Mouse (Mus musculus) left cerebral cortex, postnatal 10 days (tissue): ENCODE results near the gene Ppp1r9a. TPM values are rescaled to one million over a fixed set of nuclear protein-coding genes. Genes with fewer than 3 reads are reported as not detected.
A peak's percentile ranks its signal among the peaks of the same experiment; 100 is the strongest.

Source experiments
- DNase-seq, 2 experiments: peaks; one replicate each; pipeline ENCODE4 v3.0.0; 2021 to 2022; ENCODE audit warnings: low spot score in 2 of 2, mixed read lengths in 1 of 2; ENCODE audit errors: extremely low spot score in 1 of 2
- intact Hi-C: fragments of 180-260 bp; cut with DNase I; formaldehyde crosslinking; loops from one replicate; pipeline ENCODE4 v1.15.1; 2025
- total RNA-seq, 2 experiments: library from RNA; stranded (reverse); gene quantifications; 2 replicates each; pipeline ENCODE4 v1.2.3; 2021

Ppp1r9a gene
- total RNA-seq, 2 experiments from 2014 or later, result 123 to 128 TPM

DNA sequence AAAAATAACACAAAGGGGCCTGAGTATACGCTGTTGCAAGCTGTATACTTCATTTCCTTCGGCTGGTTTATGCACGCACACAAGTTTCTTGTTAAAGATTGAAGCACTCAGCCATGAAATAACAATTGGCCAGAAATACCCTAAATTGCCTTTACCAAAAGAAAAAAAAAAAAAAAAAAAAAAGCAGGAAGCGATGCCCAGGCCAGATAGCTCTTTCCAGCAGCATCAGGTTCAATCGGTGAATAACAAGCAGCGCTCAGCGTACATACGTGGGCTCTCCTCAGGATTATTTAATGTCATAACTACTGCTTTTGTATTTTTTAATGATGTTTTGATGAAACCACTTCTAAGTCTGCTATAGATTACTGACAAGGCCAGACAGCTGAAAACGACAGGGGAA, 262.1 kb downstream of the Ppp1r9a start:
- DNase-seq, result no peak
- intact Hi-C loops, result no loop called here

DNA sequence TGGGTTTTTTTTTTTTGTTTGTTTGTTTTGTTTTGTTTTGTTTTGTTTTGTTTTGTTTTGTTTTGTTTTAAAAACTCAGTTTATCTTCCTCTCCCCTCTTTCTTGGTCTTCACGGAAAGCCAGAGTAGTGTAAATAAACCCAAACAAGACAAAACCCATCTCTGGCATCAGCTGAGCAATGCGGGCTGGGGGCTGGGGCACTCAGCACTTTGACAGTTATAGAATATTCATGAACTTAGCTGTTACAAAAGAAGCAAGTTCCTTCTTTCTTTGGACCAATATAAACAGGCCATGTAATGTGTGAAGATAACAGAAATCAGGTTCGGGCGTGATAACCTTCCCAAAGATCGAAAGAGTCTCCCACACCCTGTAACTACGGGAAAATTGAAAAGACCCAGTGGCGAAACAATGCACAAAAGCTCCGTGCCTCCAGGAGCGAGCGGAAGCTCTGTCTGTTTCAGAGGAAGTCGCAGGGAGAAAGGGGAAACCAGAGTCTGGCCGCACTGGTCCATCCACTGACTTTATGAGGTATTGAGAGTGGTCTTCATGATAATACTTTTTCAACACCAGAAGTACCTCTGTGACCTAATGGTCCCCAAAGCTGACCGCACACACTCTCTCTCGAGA, 264.4 kb downstream of the Ppp1r9a start:
- peak in 1 of 2 experiments; percentile 54 for DNase-seq
- intact Hi-C loops, result no loop called here

DNA sequence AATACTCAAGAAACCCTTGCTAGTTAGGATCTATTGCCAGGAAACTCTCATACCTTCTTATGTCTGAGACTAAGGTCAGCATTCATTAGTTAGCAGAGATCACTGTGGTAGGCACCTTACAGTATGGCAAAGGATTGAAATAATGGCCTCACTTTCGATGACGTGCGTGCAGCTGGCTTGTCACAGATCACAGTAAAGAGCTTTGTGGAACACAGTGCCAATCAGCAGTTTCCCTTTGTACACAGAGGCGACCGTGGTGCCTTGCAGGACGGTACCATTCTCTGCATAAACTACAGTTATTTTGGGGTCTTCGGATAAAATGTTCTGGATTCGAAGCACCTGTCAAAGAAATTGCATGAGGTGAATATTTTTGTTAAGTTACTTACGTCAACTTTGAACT, 265.4 kb downstream of the Ppp1r9a start:
- intact Hi-C loops, result no loop called here
- DNase-seq, result no peak

DNA sequence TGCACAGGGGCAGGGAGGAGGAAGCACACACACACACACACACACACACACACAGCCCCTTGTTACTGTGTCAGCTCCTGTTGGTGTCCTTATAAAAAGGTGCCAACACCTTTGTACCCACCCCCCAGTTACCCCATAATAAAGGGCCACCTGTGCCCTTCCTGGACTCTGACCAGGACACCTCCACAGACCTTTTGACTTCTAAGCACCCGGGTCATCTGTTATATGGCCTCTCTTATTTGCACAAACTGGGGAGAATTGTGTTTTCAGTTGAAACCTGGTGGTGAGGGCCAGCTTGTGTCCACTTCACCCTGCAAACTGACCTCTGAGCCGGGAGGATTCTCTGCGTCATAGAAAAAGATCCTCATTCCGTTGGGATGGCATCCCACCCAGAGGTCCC, 268.7 kb downstream of the Ppp1r9a start:
- no peak for DNase-seq
- intact Hi-C loops, result no loop called here

DNA sequence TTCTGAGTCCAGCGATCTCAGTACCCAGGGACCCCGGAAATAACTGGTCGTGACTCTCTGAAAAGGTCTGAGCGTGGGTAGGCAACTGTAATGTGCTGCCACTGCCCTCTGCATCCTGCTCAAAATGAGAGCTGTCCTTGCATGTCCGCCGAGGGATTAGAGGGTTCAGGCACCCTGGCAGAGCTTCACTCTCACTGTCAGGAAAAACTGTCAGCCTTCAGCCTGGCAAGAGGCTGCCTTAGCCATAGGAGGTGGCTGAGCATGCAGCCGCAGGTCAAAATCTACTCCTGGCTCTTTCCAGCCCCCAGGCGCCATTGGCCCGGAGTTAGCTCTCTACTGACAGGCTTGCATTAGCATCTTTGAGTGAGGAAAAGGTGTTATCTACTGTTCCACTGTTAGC, 269.9 kb downstream of the Ppp1r9a start:
- no peak for DNase-seq
- intact Hi-C loops, result no loop called here

DNA sequence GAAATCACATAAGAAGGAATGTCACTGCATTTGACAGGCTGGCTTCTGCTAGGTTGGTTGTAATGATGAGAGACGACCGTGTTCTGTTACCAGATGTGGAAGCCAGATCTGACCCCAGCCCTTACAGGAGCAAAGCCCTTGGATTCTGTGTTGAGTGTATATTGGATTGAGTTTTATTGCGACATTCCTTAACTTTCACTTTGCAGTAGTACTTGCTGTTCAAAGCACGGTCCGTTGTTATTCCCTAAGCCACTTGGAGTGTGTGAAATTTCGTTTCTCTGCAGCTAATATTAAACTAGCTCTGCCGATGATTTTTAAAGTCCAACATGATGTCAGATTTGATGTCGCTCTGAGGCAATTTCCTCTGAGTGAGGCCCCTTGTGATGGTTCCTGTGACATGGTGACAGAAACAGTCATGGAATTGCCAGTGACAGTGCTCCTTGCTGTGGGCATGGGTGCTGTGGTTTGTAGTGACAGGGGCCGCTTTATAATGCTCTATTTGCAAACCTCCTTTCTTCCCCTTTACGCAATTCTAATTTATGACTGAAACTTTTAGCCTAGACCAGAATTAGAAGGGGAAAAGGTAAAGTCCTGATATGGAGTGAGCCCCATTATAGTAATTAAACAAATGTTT, 271.6 kb downstream of the Ppp1r9a start:
- DNase-seq, result no peak
- intact Hi-C loops, result no loop called here

DNA sequence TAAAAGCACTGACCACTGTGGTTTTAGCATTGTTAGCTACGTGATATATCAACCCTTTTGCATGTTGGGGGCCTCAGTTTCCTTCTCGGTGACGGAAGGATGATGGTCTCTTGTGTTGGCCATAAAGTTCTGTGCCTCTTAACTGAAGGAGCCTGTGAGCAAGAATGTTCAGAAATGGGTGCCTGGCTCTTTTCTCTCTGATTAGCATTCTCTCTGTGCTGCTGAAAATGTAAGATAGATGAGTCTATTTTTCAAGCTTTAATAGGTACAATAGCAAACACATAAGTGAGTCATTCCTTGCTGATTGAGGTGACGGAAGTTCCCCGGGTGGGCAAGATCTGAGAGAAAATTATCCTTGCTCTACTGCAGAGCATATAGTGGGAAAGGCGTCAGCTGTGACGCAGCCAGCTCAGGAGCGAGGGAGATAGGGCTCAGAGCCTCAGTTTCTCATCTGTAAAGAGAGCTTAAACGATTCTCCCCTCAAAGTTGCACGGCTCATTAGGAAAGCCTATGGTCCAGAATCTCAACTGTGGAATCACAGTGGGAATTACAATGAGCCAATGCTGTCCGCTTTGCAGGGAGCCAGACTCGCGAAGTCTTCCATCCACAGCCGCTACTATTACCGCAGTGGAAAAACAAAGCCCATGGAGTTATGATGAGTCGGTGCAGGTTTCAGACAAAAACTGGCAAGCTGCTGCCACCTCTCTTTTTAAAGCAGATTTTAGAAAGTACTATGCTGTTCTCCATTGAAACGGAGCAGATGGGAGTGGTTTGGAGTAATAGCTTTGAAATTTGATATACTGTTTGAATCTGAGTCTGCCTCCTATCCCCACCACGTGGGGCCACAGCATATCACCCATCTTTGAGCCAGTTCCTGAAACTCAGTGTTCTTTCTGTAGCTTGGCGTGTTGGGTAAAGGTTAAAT, 275.5 kb downstream of the Ppp1r9a start:
- DNase-seq, result no peak
- intact Hi-C loops, result no loop called here

DNA sequence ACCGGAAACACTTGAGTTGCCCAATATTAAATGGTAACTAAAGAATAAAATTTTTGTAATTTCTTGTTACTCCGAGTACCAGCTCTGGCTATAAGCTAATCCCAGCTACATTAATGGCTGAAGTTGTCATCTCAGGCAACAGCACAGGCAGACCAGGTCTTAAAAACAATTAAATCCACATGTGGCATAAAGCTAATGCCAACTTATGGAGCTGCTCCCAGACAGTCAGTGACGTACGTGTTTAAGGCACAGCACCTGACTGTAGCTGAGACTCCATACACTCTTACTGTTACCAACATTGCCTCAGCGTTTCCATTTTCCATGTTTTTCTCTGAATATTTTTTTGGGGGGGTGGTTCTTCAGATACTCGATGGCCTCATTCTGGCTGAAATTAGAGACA, 276.5 kb downstream of the Ppp1r9a start:
- DNase-seq, result no peak
- intact Hi-C loops, result no loop called here

DNA sequence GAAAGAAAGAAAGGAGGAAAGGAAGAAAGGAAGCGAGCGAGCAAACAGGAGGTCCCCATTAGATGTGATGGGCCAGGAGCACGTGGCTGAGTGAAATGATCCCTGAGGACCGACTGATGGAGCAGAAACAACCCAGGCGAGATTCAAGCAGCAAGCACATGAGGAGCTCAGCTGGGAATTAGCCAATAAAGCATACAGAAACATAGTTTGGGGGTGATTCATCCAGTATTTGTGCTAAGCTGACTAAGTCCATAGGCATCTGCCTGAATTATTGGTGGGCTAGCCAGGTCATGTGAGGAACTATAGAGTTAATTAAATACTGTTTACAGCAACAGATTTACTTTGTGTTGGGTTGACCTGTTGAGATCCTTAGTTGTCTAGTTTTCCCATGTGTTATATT, 277.9 kb downstream of the Ppp1r9a start:
- intact Hi-C loops, result no loop called here
- DNase-seq, result no peak

DNA sequence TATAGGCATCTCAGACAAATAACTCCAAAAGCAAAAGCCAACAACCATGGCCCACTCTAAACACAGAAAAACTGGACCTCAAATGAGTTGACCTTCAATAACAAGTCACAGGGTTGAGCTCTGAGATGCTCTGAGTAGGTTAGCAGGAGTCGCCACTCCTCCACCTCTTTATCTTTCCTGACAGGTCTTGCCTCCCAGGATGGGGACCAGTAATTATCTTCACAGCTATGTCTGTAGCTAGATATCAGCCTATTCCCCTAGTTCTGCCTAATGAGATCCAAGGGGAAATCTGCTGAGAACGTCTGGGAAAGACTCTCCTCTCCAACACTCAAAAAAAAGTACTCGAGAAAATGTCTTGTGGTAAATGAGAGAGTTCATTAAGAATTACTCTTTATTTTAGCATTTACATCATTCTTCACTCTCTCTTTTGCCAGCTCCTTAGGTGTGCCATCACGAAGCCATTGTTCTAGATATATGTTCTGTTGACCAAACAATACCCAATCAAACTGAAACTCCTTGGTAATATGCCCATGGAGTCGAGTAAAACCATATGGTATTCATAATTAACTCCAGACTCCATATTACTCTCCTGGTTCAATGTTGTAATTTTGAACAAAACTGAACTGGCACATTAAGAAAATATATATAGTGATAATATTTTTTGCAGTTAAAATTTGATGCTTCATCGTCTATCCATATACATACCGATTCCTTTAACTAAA, 283.7 kb downstream of the Ppp1r9a start:
- no peak for DNase-seq
- intact Hi-C loops, result no loop called here

DNA sequence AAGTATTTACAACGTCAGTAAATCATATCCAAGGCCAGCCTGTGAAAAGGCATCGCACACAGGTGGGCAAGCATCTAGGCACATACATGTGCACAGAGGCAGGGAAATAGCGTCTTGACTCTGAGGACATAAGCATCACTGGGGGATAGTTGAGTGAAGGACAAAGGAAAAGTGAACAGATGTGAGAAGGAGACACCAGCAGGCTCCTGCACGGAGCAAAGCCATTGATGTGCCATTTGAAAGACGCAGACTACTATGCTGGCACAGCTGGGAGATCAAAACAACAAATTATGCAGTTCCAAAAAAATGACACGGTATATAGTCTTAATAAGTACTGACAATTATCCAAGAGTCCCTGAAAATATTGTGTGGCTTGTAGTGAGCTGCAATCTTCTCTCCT, 284.9 kb downstream of the Ppp1r9a start:
- intact Hi-C loops, result no loop called here
- DNase-seq, result no peak

DNA sequence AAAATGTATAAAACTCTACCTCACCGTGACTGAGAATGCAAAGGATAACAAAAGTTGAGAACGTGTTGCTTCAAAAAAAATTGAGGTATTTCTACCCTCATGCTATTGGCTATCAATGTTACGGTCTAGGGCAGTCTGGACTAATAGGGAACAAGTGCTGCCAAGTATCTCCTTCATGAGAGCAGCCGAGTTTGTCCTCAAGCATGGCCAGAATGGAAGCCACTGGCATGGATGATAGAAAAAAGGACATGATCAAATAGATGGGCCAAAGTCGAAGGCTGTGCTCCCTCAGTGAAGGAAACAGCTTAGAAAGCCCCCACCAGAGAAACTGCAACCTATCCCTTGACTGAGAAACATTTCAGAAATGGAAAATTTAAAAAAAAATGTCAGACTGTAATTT, 285.3 kb downstream of the Ppp1r9a start:
- DNase-seq, result no peak
- intact Hi-C loops, result no loop called here

DNA sequence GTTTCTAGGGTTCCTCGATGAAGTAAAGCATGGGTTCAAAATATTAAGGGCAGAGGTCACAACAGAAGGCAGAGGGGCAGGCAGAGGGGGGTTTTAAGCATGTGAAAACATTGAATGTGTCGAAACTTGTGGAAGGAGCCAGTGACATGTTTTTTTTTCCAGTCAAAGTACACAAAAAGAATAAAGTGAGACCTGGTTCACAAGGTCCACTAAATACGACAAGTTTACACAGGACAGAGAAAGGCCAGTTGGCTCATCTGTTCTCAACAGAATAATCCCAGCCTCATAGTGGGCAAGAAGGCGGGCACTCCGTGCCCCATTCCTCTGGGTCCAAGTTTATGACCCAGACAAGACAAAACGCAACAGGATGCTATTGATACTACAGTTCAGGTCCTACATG, 286.2 kb downstream of the Ppp1r9a start:
- no peak for DNase-seq
- intact Hi-C loops, result no loop called here

DNA sequence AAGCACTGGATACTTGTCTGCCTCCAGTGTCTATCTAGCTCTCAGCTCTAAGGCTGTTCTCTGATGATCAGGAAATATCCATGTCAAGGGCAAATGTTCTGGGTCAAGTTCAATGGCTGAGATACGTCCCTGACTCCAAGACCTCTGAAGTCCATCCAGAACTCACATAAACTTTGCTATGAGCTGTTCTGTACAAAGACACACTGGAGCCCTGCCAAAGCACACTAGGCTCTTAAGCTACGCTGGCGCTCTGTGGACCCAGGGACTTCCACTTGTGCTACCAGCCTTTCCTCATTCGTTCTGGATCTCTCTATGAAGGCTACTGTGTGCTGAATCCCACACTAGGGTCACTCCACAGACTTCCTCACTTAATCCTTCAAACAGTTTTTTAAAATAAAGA, 286.8 kb downstream of the Ppp1r9a start:
- intact Hi-C loops, result no loop called here

DNA sequence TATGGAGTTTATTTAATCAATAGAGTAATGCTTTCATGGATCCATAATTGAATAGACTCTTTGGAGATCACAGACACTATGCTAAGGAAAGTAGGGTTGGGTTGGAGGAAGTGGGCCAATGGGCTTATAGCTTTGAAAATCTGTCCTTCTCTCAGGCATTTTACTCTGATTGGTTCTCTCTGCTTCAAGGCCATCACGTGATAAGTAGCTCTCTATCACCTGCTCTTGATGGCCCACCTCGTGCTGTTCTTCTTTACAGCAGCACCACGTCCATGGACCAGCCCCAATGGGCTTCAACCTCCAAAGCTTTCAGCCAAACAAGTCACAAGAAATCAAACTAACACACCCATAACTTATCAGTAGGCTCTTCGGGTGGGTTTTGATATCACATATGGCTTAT, 288.0 kb downstream of the Ppp1r9a start:
- intact Hi-C loops, result no loop called here
- no peak for DNase-seq

More for the DNA sequence above, 286.8 kb downstream of the Ppp1r9a start:
- peak in 1 of 2 experiments; percentile 46 for DNase-seq

DNA sequence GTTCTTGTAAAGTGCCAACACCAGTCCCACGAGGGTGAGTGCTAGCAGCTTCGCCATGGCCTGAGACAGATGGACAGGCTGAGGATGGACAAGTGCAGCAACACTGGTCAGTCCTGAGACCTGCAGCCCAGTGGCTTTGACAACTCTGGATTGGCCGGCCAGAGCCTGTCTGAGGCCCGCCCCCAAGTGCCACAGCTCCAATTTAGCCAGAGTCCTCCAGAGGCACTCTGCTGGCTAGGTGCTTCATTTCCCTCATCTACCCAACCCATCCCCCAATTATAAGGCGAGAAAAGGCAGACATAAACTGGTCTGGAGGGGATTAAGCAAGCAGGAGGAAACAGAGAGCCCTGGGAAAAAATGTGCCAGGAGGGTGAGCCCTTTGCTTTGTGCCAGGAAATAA, 291.0 kb downstream of the Ppp1r9a start, which contains the start of gene Pon1:
TSS of gene Pon1 (minus strand) at position 254 of the 400 bp plus-strand sequence.
- intact Hi-C loops, result no loop called here
- no peak for DNase-seq

DNA sequence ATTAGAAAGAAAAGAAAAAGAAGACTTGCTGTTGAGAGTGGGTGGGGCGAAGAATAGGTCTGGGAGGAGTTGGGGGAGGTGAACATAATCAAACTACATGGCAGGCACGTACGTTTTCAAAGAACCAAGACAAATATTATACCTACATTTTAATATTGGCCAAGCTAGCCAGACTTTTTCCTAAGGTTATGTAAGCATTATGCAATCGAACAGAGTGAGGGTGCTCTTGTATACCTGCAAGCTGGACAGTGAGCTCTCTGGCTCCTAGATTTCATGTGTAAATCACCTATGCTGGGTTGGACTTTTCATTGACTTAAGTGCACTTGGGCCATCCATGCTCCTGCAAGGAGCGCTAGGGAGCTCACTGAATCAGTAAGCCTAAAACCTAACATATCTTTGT, 295.9 kb downstream of the Ppp1r9a start:
- intact Hi-C loops, result no loop called here
- DNase-seq, result no peak

DNA sequence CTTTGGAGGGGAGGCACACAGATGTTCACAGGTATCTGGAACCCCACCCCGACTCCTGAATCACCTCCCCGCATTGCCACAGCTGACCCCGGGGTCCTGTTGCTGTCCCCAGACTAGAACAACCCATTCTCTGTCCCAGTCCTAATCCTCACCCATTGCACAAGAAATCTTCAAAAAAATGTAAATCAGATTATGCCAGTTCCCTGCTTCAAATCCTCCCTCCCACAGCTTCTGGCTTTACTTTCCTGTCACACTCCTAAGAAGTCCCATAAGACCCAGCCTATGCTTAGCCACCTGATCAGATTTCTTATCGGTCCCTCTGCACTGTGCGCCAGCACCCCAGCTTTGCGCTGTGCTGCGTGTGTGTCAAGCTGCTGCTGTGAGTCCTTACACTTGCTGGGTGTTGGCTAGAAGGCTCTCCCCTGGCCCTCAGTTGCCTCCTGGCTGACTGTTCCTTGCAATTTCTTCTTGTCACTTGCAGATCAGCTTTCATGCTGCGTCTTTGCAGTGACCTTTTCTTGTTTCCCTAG, 296.7 kb downstream of the Ppp1r9a start:
- intact Hi-C loops, result no loop called here
- no peak for DNase-seq

DNA sequence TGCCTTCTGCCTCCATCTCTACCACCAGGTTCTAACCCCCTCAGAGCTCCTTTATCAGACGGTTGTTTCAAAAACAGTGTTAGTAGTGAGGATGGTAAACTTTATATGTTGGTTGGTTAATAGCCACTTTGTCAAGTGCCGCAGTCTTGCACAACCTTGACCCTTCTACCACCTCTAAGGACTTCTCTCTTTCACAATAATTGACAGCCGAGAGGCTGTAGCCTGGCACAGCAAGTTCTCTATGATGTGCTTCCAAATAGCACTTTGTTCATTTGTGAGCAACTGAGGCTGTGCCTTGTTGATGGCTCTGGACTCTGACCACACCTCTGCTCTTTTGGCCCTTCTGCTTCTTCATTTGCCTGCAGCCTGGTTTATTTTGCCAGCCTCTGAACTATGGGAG, 297.2 kb downstream of the Ppp1r9a start:
- no peak for DNase-seq
- intact Hi-C loops, result no loop called here
